Mouse (Mus musculus) testis, adult 2 months (tissue): ENCODE measurements at regions not wholly inside any gene's neighbourhood (a gene's known extent, or its start where the extent isn't known, plus 50 kb on each side); places are given as distances from the start of the nearest gene placed in this dataset.
A peak's percentile ranks its signal among the peaks of the same experiment; 100 is the strongest.

Experiments used
- H3K27ac ChIP-seq: fragments of 200-500 bp; 2 replicates; pipeline ENCODE4 v1.5.1; 2012; ENCODE audit warnings: low read depth, low read length; ENCODE audit not compliant: control insufficient read depth, insufficient read depth
- H3K27me3 ChIP-seq: fragments of 200-500 bp; 2 replicates; pipeline ENCODE4 v1.6.1; 2012; ENCODE audit warnings: mild to moderate bottlenecking, low read length, moderate library complexity; ENCODE audit not compliant: control insufficient read depth, insufficient read depth
- H3K36me3 ChIP-seq: fragments of 200-500 bp; 2 replicates; pipeline ENCODE4 v1.6.1; 2012; ENCODE audit warnings: mild to moderate bottlenecking, low read length; ENCODE audit not compliant: control insufficient read depth, insufficient read depth
- H3K4me1 ChIP-seq: fragments of 200-500 bp; 2 replicates; pipeline ENCODE4 v1.6.1; 2012; ENCODE audit warnings: low read length; ENCODE audit not compliant: control insufficient read depth, insufficient read depth
- H3K4me3 ChIP-seq: fragments of 200-500 bp; 2 replicates; pipeline ENCODE4 v1.5.1; 2012; ENCODE audit warnings: low read depth, mild to moderate bottlenecking, low read length, moderate library complexity, mixed read lengths; ENCODE audit not compliant: control insufficient read depth
- CTCF ChIP-seq: fragments of 200-500 bp; IDR thresholded peaks from 2 replicates; pipeline ENCODE4 v1.5.1; 2012; ENCODE audit warnings: low read depth, mild to moderate bottlenecking, inconsistent platforms, low read length, moderate library complexity; ENCODE audit not compliant: control insufficient read depth, insufficient read depth, insufficient replicate concordance
- POLR2A ChIP-seq: fragments of 200-500 bp; IDR thresholded peaks from 2 replicates; pipeline ENCODE4 v1.6.1; 2012; ENCODE audit warnings: low read depth, mild to moderate bottlenecking, inconsistent platforms, low read length, moderate library complexity; ENCODE audit not compliant: control insufficient read depth

- TF ChIP-seq POLR2A = no peak
- TF ChIP-seq CTCF = no peak
- H3K27ac ChIP-seq = no peak overlapping the region
- H3K4me1 ChIP-seq = no peaks in the 10 kb centered on the region
- no peaks in the 10 kb centered on the region for H3K36me3 ChIP-seq
- no peaks in the 10 kb centered on the region for H3K27me3 ChIP-seq
- H3K4me3 ChIP-seq = no peak overlapping the region
Observed at GRCm38 (mm10) chr11:113015686-113016304, 233.8 kb downstream of the Sox9 start.

- Histone ChIP-seq H3K27me3 (no peaks in the 10 kb centered on the region), H3K4me1 (no peaks in the 10 kb centered on the region), H3K4me3 (peak overlapping the region; percentile 56), H3K27ac (no peak overlapping the region), H3K36me3 (no peaks in the 10 kb centered on the region)
- TF ChIP-seq POLR2A = no peak
- TF ChIP-seq CTCF = no peak
Observed at GRCm38 (mm10) chr11:113016801-113017715, 235.0 kb downstream of the Sox9 start.

GRCm38 (mm10) chr11:113021533-113021932 lies 239.5 kb downstream of the Sox9 start:
- TF ChIP-seq CTCF (no peak), POLR2A (no peak)
- Histone ChIP-seq H3K4me1 (no peaks in the 10 kb centered on the region), H3K27ac (no peak overlapping the region)

GRCm38 (mm10) chr11:113026994-113027393 lies 245.0 kb downstream of the Sox9 start:
- no peaks in the 10 kb centered on the region for H3K4me1 ChIP-seq
- TF ChIP-seq POLR2A (no peak), CTCF (no peak)
- H3K27ac ChIP-seq = no peak overlapping the region

More at GRCm38 (mm10) chr11:113021533-113021932, 239.5 kb downstream of the Sox9 start:
- no peaks in the 10 kb centered on the region for H3K36me3 ChIP-seq
- H3K27me3 ChIP-seq = no peaks in the 10 kb centered on the region
- H3K4me3 ChIP-seq = no peak overlapping the region

GRCm38 (mm10) chr11:113028235-113028919 lies 246.4 kb downstream of the Sox9 start:
- no peak overlapping the region for H3K27ac ChIP-seq

More at GRCm38 (mm10) chr11:113026994-113027393, 245.0 kb downstream of the Sox9 start:
- Histone ChIP-seq H3K27me3 (no peaks in the 10 kb centered on the region), H3K36me3 (no peaks in the 10 kb centered on the region), H3K4me3 (no peak overlapping the region)

GRCm38 (mm10) chr11:113031405-113031804 lies 249.4 kb downstream of the Sox9 start:
- Histone ChIP-seq H3K36me3 (no peaks in the 10 kb centered on the region), H3K27ac (no peak overlapping the region), H3K4me1 (no peaks in the 10 kb centered on the region), H3K4me3 (no peak overlapping the region), H3K27me3 (no peaks in the 10 kb centered on the region)
- TF ChIP-seq CTCF = no peak
- TF ChIP-seq POLR2A = no peak

More at GRCm38 (mm10) chr11:113028235-113028919, 246.4 kb downstream of the Sox9 start:
- TF ChIP-seq POLR2A (no peak), CTCF (no peak)
- no peaks in the 10 kb centered on the region for H3K4me1 ChIP-seq
- H3K4me3 ChIP-seq = no peak overlapping the region
- no peaks in the 10 kb centered on the region for H3K27me3 ChIP-seq
- no peaks in the 10 kb centered on the region for H3K36me3 ChIP-seq
